Mouse (Mus musculus) liver, embryonic 14.5 days (tissue): Measurements from ENCODE around the gene Hspa12b. TPM values are rescaled to one million over a fixed set of nuclear protein-coding genes. Genes with fewer than 3 reads are reported as not detected.

Experiments
- ATAC-seq: fragments of 200-750 bp; cut with Nextera tagmentation; 2 replicates; pipeline ENCODE4 v1.8.0; 2017; ENCODE audit warnings: moderate number of reproducible peaks, mild to moderate bottlenecking, moderate library complexity; ENCODE audit not compliant: insufficient read depth
- DNase-seq, 3 experiments: peaks; one replicate each; pipeline ENCODE4 v3.0.0-alpha.2; 2012 to 2013; ENCODE audit warnings: low read depth in 3 of 3, low spot score in 3 of 3
- H3K27ac ChIP-seq: fragments of 300-500 bp; sonication (generic); 2 replicates; pipeline ENCODE4 v1.5.1; 2014; ENCODE audit warnings: moderate library complexity, mild to moderate bottlenecking, control low read depth, inconsistent platforms
- H3K27me3 ChIP-seq: fragments of 300-500 bp; sonication (generic); 2 replicates; pipeline ENCODE4 v1.6.1; 2014; ENCODE audit warnings: mild to moderate bottlenecking, low read length, moderate library complexity; ENCODE audit not compliant: control insufficient read depth, insufficient read depth
- H3K36me3 ChIP-seq: fragments of 300-500 bp; sonication (generic); replicated peaks from 2 replicates; pipeline ENCODE4 v1.6.1; 2014; ENCODE audit warnings: low read depth; ENCODE audit not compliant: control insufficient read depth, insufficient read depth
- H3K4me1 ChIP-seq, 2 experiments: fragments of 200-500 bp in 1 of 2; fragments of 300-500 bp in 1 of 2; sonication (generic) in 1 of 2; replicated peaks; 2 replicates each; pipeline ENCODE4 v1.6.1; 2012 to 2014; ENCODE audit warnings: antibody characterized with exemption in 1 of 2, inconsistent platforms in 1 of 2, low read length in 1 of 2; ENCODE audit not compliant: control insufficient read depth in 2 of 2, insufficient read depth in 2 of 2
- H3K4me2 ChIP-seq: fragments of 300-500 bp; sonication (generic); 2 replicates; pipeline ENCODE4 v1.6.1; 2014; ENCODE audit warnings: low read depth, mild to moderate bottlenecking, control low read depth, moderate library complexity
- H3K4me3 ChIP-seq, 2 experiments: fragments of 200-500 bp in 1 of 2; fragments of 300-500 bp in 1 of 2; sonication (generic) in 1 of 2; 2 replicates each; pipeline ENCODE4 v1.5.1; 2012 to 2014; ENCODE audit warnings: low read depth in 2 of 2, low read length in 2 of 2, mild to moderate bottlenecking in 2 of 2, control low read depth in 1 of 2, inconsistent platforms in 1 of 2, moderate library complexity in 1 of 2; ENCODE audit not compliant: insufficient read depth in 1 of 2
- H3K9ac ChIP-seq: fragments of 300-500 bp; sonication (generic); replicated peaks from 2 replicates; pipeline ENCODE4 v1.6.1; 2014; ENCODE audit warnings: mild to moderate bottlenecking, control low read depth, moderate library complexity
- H3K9me3 ChIP-seq: fragments of 300-500 bp; sonication (generic); 2 replicates; pipeline ENCODE4 v1.6.1; 2016; ENCODE audit warnings: low read length, mixed read lengths; ENCODE audit not compliant: control insufficient read depth
- CTCF ChIP-seq: IDR thresholded peaks from 2 replicates; pipeline ENCODE4 v1.5.1; 2016; ENCODE audit warnings: antibody characterized with exemption, low read depth, control low read depth
- EP300 ChIP-seq: IDR thresholded peaks from 2 replicates; pipeline ENCODE4 v1.6.1; 2016; ENCODE audit warnings: antibody characterized with exemption, low read depth
- WGBS: fragments of 180-500 bp; shearing (Covaris S2); extraction: QIAGEN DNeasy Blood & Tissue Kit; methylation state at CpG from one replicate; pipeline ENCODE4 v1.1.7; 2014; ENCODE audit not compliant: insufficient replicate concordance; 5-methylcytosine and 5-hydroxymethylcytosine counted together
- polyA plus RNA-seq, 2 experiments: library from polyadenylated mRNA; depleted of rRNA in 1 of 2; stranded (reverse) in 1 of 2; unstranded in 1 of 2; fragments of >200 nt; fragmentation: Nextera tagmentation in 1 of 2; extraction: Ambion mirVana in 1 of 2; gene quantifications; 2 replicates each; pipeline versions ENCODE4 v1.2.1 to v1.2.3; 2012 to 2014

Hspa12b gene
- polyA plus RNA-seq, 2 experiments, result 0.71 to 2.1 TPM

DNA sequence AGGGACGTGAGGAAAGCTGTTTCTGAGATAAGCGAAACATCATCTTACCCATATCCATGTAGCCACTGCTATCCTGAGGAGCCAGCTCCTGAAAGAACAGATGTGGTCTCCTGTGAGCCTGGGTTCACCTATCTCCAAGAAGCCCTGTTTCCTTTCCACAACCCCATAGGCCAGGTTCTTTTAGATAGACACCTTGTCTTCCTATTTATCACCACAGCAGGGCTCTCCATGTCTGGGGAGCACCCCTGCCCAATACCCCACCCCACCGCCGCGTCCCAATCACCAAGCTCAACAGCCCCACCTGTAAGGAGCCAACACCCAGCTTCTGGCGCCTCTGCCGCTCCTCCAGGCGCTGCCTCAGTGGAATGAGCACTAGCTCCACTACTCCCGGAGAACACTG is 45.2 kb downstream of the Hspa12b start:
- no peak overlapping the region for H3K4me2 ChIP-seq
- H3K9ac ChIP-seq, result no peak overlapping the region
- H3K36me3 ChIP-seq, result no peaks in the 10 kb centered on the region; the same call in 1 of the 2 replicates
- no peak overlapping the region for H3K27ac ChIP-seq
- H3K4me1 ChIP-seq, result peaks cover 9 to 12% of the 10 kb centered on the region in 2 experiments
- no peak overlapping the region for H3K4me3 ChIP-seq
- WGBS, result 18% methylated on average over 9 of the region's 9 CpGs
- TF ChIP-seq EP300, result no peak
- TF ChIP-seq CTCF, result no peak
- DNase-seq, result no peak
- ATAC-seq, result peak; percentile 44; the same call in 1 of the 2 replicates
- H3K27me3 ChIP-seq, result peaks cover 57% of the 10 kb centered on the region
- H3K9me3 ChIP-seq, result no peaks in the 10 kb centered on the region

- Histone ChIP-seq H3K27ac (no peak overlapping the region), H3K9ac (no peak overlapping the region; the same call in 1 of the 2 replicates), H3K9me3 (no peaks in the 10 kb centered on the region), H3K36me3 (no peaks in the 10 kb centered on the region; the same call in 1 of the 2 replicates), H3K4me2 (peak overlapping the region; percentile 59), H3K4me1 (peaks cover 22 to 24% of the 10 kb centered on the region in 2 experiments), H3K27me3 (peaks cover 48% of the 10 kb centered on the region), H3K4me3 (peak overlapping the region; percentile 32 to 41; a peak in 3 of 4 replicates)
- DNase-seq (peak; percentile 68 to 74 (median 71)), ATAC-seq (peak; percentile 22; the same call in 1 of the 2 replicates)
- TF ChIP-seq CTCF (no peak), EP300 (no peak)
- WGBS, result 2% methylated on average over 11 of the region's 11 CpGs
Observed at GRCm38 (mm10) chr2:131174700-131175099, 47.6 kb downstream of the Hspa12b start.

GRCm38 (mm10) chr2:131175286-131175944 is 48.3 kb downstream of the Hspa12b start:
- ATAC-seq, result no peak
- Histone ChIP-seq H3K9ac (no peak overlapping the region), H3K4me2 (no peak overlapping the region), H3K9me3 (no peaks in the 10 kb centered on the region), H3K27me3 (peaks cover 41% of the 10 kb centered on the region), H3K4me3 (no peak overlapping the region), H3K27ac (no peak overlapping the region), H3K36me3 (no peaks in the 10 kb centered on the region; the same call in 1 of the 2 replicates), H3K4me1 (peaks cover 24 to 25% of the 10 kb centered on the region in 2 experiments)
- 73% methylated on average over 3 of the region's 3 CpGs for WGBS
- DNase-seq, result no peak
- TF ChIP-seq CTCF, result no peak
- TF ChIP-seq EP300, result no peak

DNA sequence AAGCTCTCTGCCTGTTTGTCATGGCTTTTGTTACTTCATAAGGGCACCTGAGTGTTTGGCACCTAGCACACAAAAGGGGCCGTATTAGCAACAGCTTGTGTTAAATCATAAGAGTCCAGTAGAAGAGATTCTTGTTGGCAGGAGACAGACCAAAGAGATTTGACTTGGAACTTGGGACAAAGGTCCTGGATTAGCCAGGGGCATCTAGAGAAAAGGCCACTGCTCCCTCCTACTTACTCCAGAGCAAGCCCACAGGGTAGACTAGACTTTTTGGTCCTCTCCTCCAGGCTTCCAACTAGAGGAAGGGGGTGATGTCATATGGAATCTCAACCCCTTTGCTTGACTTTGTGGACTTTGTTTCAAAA is 48.8 kb downstream of the Hspa12b start:
- no peak overlapping the region for H3K9ac ChIP-seq
- DNase-seq (no peak), ATAC-seq (no peak)
- H3K27me3 ChIP-seq, result peaks cover 36% of the 10 kb centered on the region
- H3K4me1 ChIP-seq, result peaks cover 26 to 27% of the 10 kb centered on the region in 2 experiments
- no peaks in the 10 kb centered on the region; the same call in 1 of the 2 replicates for H3K36me3 ChIP-seq
- WGBS, result 93% methylated on average over 1 of the region's 1 CpGs
- H3K27ac ChIP-seq, result no peak overlapping the region
- H3K4me3 ChIP-seq, result no peak overlapping the region
- no peak overlapping the region for H3K4me2 ChIP-seq
- TF ChIP-seq EP300 (no peak), CTCF (no peak)
- H3K9me3 ChIP-seq, result no peaks in the 10 kb centered on the region

DNA sequence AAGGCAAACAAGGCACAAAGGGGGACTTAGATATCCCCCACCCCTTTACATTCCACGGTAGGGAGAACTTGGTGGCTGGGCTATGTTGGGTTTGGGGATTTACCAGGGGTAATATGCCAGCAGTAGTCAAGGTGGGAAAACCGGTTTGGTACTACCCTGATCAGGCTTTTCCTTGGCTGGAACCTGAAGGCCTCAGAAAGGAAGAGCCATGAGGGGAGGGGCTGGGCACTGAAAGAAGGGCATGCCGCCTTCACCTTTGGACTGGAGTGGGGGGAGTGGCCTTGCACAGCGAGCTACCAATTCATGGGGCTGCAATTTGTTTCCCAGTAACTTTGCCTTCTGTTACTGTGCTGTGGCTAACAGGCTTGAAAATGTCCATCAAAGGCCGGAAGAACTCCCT is 49.4 kb downstream of the Hspa12b start:
- Histone ChIP-seq H3K9ac (no peak overlapping the region), H3K9me3 (no peaks in the 10 kb centered on the region), H3K27me3 (peaks cover 30% of the 10 kb centered on the region), H3K4me3 (no peak overlapping the region), H3K4me1 (peaks cover 26 to 30% of the 10 kb centered on the region in 2 experiments), H3K27ac (no peak overlapping the region), H3K4me2 (peak overlapping the region; percentile 13), H3K36me3 (no peaks in the 10 kb centered on the region; the same call in 1 of the 2 replicates)
- TF ChIP-seq CTCF, result no peak
- no peak for TF ChIP-seq EP300
- WGBS, result 68% methylated on average over 5 of the region's 5 CpGs
- no peak for ATAC-seq
- DNase-seq, result no peak
